In the genomic region with DNA sequence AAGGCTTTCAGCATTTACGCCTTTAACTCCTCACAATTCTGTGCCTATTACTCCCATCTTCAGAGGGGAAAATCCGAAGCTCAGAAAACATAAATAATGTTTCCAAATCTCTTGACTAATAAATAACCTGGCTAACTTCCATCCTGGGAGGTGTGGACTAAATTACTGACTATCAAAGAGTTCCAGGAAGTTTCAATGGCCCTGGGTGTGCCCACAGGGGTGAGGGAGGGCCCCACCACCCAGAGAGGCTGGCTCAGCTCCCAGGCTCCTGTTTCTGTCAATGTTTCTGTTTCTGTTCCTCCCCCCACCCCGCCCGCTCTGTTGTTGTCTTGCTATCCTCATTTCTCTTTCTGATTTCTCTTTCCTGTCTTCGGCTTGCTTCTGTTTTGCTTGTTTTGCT, we compare ENCODE assay signal across 9 mouse cellular contexts.
DNase-seq lines count a peak whose midpoint lies in the region; ATAC-seq lines count a peak whose summit lies in the region.
"Had no signal": no experiment of that assay in that cellular context is flagged by ENCODE, and none has a peak within 500 bp of the region (broad histone marks: within the 10 kb centered on the region; RNA-seq: fewer than 3 reads in every experiment).

No protein-coding gene starts in this region.

- H3K4me1 ChIP-seq in kidney, embryonic 15.5 days: peaks cover 48% of the 10 kb centered on the region
- H3K4me1 ChIP-seq in heart, embryonic 13.5 days: peaks cover 59% of the 10 kb centered on the region

- H3K27ac ChIP-seq in kidney, embryonic 15.5 days: no peak overlapping the region
- peak overlapping the region; percentile 13 for H3K27ac ChIP-seq in heart, embryonic 13.5 days (replicated peaks)
- H3K27ac ChIP-seq: embryonic facial prominence, embryonic 13.5 days had no signal

- DNase-seq in kidney, adult 11 months: peak; percentile 74
- peak; percentile 75 to 83 for DNase-seq in lung, adult 18-20 months
- DNase-seq in thymus, postnatal 25 days: no peak
- no peak for DNase-seq in cerebellum, postnatal 25 days
- DNase-seq in left cerebral cortex, postnatal 36 days (ENCODE audit: low spot score in 2 of 2): no peak

- ATAC-seq in kidney, embryonic 15.5 days (replicated peaks; ENCODE audit: low FRiP score): no peak
- peak; percentile 83 for ATAC-seq in activated CD4-positive, CD25-positive, alpha-beta regulatory T cell, adult 4 months
- ATAC-seq in heart, embryonic 13.5 days (ENCODE audit: extremely low read depth, insufficient number of reproducible peaks, low FRiP score, low TSS enrichment): no peak

- 34% methylated on average over 5 of the region's 5 CpGs for WGBS in kidney, embryonic 15.5 days
- 54% methylated on average over 5 of the region's 5 CpGs for WGBS in heart, embryonic 13.5 days

- no peak overlapping the region for H3K9ac ChIP-seq in kidney, embryonic 15.5 days
- H3K9ac ChIP-seq in heart, embryonic 13.5 days: no peak overlapping the region
- H3K9ac ChIP-seq: embryonic facial prominence, embryonic 13.5 days had no signal

- H3K9me3 ChIP-seq in kidney, embryonic 15.5 days (replicated peaks): no peaks in the 10 kb centered on the region
- H3K9me3 ChIP-seq in heart, embryonic 13.5 days: no peaks in the 10 kb centered on the region
- H3K9me3 ChIP-seq: embryonic facial prominence, embryonic 13.5 days had no signal

- no peak overlapping the region for H3K4me3 ChIP-seq in kidney, embryonic 15.5 days (replicated peaks)
- no peak overlapping the region for H3K4me3 ChIP-seq in heart, embryonic 13.5 days
- H3K4me3 ChIP-seq: embryonic facial prominence, embryonic 13.5 days had no signal

- no peaks in the 10 kb centered on the region for H3K36me3 ChIP-seq in kidney, embryonic 15.5 days
- no peaks in the 10 kb centered on the region for H3K36me3 ChIP-seq in heart, embryonic 13.5 days
- H3K36me3 ChIP-seq: embryonic facial prominence, embryonic 13.5 days had no signal

- no peak overlapping the region for H3K4me2 ChIP-seq in kidney, embryonic 15.5 days
- H3K4me2 ChIP-seq in heart, embryonic 13.5 days: no peak overlapping the region
- H3K4me2 ChIP-seq: embryonic facial prominence, embryonic 13.5 days had no signal

- intact Hi-C loops in left cerebral cortex, postnatal 36 days (cut with DNase I): no loop called here

- H3K27me3 ChIP-seq in kidney, embryonic 15.5 days: no peaks in the 10 kb centered on the region
- no peaks in the 10 kb centered on the region for H3K27me3 ChIP-seq in heart, embryonic 13.5 days (replicated peaks)
- H3K27me3 ChIP-seq: embryonic facial prominence, embryonic 13.5 days had no signal

Comparison
In these comparisons a context has a peak if more than half of its experiments do, and no peak if none do; other contexts are left out.
1. DNase-seq: peak in kidney, adult 11 months (single experiment) and lung, adult 18-20 months (2 of 2); none in thymus, postnatal 25 days (single experiment), cerebellum, postnatal 25 days (0 of 2) and left cerebral cortex, postnatal 36 days (0 of 2).